Mouse (Mus musculus): ENCODE results near the gene Pole2.

DNA sequence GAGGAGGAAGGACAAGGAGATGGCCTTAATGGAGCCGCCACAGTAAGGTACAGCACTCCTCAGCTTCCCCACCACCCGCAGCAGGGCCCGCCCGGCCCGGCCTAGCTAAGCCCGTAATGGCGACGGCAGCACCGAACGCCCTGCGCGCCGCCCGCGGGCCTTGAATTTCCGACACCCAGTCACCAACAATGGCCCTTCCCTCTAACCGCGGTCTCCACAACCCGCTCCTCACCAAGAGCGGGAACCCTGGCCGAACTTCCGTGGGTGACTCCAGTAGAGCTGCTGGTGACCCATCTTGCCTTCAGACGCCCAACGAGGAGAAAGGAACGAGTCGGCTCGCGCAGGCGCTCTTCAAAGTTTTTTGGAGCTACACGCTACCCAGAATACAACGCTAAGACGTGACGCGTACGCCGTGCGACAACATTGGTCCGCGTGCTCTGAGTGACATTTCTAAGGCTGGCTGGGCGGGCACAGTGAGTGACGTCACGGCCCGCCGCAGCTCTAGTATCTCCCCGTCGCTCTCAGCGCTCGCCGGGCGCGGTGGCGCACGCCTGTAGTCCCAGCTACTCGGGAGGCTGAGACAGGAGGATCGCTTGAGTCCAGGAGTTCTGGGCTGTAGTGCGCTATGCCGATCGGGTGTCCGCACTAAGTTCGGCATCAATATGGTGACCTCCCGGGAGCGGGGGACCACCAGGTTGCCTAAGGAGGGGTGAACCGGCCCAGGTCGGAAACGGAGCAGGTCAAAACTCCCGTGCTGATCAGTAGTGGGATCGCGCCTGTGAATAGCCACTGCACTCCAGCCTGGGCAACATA lies 69.0 kb downstream of the Pole2 start, which contains the start of gene Rps29:
- TF ChIP-seq CTCF (IDR thresholded peaks at IDR 0.05; ENCODE audit: extremely low read depth, insufficient read length, insufficient replicate concordance, low read depth, low read length) (peak; percentile 20; the same call in 1 of the 2 replicates), POLR2A (IDR thresholded peaks at IDR 0.05; ENCODE audit: low read depth, low read length) (peak; percentile 87)
